Mouse (Mus musculus) layer of hippocampus, adult 8-10 months (tissue): ENCODE data around the gene Atp2a3. TPM values are rescaled to one million over a fixed set of nuclear protein-coding genes. Genes with fewer than 3 reads are reported as not detected.

Source experiments
- DNase-seq, 2 experiments: peaks; one replicate each; pipeline ENCODE4 v3.0.0; 2022; ENCODE audit warnings: low spot score in 2 of 2
- total RNA-seq, 4 experiments: library from RNA; stranded (reverse); gene quantifications; 2 replicates each; pipeline ENCODE4 v1.2.4; 2022

Gene Atp2a3
- total RNA-seq, 4 experiments from 2014 or later = 6.0 to 8.9 (median 6.3) TPM

DNA sequence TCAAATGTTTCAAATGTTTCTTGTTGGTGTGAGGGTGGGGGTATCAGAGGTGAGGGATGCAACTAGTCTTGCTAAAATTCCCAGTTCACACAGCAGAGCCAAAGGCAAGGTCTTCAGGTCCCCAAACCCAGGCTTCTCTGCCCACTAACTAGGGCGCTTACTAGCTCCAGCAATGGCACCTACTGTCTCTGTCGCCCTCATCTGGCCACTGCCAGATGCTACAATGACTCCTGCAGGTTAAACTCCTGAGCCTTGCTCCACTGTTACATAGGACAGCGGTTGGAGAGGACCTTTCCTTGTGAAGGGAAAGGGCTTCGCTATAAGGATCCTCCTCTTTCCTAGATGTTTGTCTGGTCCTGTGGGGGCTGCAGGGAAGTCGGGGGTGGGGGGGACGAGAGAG is 40.1 kb downstream of the Atp2a3 start:
- DNase-seq = peak in 1 of 2 experiments; percentile 68

DNA sequence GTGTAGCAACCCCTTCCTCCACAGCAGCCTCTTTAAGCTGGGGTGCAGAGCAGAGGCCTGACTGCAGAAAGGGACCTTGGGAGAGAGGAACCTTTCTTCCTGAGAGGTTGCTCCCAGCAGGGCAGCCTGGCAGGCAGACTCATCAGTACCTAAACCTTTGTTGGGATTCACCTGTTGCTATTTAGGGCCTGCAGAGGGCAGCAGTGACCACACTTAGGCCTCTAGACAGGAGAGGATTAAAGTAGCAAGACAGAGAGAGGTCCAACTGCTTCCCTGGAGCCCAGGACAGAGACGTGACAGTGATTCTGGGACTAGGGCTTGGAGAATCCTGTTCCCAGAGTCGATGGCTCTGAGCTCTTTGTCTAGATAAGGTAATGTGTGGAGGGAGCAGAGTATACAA is 45.4 kb downstream of the Atp2a3 start:
- peak in 1 of 2 experiments; percentile 67 for DNase-seq

DNA sequence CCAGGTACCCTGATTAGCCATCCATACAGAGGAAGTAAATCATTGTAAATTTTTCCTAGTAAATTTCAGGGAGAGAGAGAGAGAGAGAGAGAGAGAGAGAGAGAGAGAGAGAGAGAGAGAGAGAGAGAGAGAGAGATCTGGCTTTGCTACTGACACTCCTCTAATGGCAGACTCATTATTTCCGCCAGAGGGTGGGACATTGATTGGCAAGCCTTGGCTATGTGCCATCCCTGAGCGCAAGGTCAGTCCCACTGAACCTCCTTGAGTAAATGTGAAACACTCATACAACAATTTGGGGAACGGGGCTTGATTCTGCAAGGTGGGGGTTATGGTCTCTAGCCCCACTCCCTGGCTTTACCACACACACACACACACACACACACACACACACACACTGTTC is 46.1 kb downstream of the Atp2a3 start:
- DNase-seq = no peak

GRCm38 (mm10) chr11:73007698-73008481 is 46.9 kb downstream of the Atp2a3 start:
- peak in 1 of 2 experiments; percentile 55 for DNase-seq

- no peak for DNase-seq
These were observed 47.9 kb downstream of the Atp2a3 start for GRCm38 (mm10) chr11:73008826-73009225.

- DNase-seq = no peak
These were observed 48.7 kb downstream of the Atp2a3 start for GRCm38 (mm10) chr11:73009531-73010274.

GRCm38 (mm10) chr11:73013981-73014380 is 53.0 kb downstream of the Atp2a3 start:
- DNase-seq = no peak

- DNase-seq = peak; percentile 76 to 78
These were observed 53.9 kb downstream of the Atp2a3 start for GRCm38 (mm10) chr11:73014831-73015344.

GRCm38 (mm10) chr11:73015391-73016102 is 54.6 kb downstream of the Atp2a3 start:
- peak in 1 of 2 experiments; percentile 55 for DNase-seq

GRCm38 (mm10) chr11:73016103-73016420 is 55.1 kb downstream of the Atp2a3 start:
- DNase-seq = no peak

DNA sequence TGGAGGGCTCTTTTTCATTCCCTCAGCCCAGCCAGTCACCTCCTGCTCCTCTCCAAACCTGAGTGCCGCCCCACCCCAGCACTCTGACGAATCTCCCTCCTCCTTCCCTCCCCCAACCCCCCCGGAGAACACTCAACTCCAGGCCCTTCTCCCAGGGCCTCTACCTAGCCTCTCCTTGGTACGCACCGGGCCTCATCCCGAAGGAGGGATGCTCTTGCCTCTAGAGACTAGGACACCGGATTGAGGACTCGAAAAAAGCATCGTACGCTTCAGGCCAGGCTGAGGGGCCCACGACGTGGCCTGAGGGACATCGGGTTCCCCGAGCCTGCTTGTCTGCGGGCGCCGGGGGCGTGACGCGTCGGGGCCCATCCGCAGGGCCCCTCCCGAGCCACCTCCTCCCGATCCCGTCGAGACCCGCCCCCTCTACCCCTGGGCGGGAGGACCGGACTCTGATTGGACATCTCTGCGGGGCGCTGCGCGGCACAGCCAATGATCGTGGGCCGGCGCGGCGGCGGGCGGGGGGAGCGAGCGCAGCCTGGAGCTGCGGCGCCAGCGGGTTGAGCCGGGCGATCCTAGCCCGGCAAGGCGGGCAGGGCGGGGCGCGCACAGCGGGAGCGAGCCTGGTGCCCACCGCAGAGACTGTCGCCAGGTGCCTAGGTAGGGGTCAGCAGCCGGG is 57.6 kb downstream of the Atp2a3 start, which contains the start of gene Camkk1:
TSS of gene Camkk1 (plus strand) at position 538 of the 676 bp plus-strand sequence.
- DNase-seq = peak; percentile 90 to 91

DNA sequence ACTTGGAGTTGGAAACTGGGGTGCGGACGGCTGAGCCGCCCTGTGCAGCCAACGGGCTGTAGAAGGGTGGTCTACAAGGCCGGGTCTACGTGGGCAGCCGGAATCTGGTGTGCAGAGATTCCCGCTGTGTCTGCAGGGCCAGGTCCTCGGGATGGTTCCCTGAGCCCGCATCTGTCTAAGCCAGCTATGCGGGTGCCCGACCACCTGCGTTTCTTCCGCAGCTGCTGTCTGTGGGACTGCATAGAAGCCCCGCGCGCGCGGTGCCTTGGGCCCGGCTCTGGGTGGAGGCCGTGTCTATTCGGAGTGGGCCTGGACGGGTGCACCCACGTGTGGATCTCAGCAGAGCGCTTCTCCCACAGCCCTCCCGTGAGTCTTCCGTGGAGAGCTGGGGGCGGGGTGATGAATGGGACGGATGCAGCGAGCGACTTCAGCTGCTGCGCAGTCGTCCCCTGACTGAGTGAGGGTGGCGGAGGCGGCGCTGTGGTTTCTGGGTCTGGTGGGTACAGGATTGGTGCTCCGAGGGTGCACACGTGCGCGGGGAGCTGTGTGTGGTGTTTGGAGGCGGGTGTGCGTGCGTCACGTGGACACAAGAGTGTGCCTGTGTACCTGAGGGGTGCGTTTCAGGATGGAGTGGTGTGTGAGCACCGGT is 58.3 kb downstream of the Atp2a3 start:
- peak; percentile 79 to 86 for DNase-seq

DNA sequence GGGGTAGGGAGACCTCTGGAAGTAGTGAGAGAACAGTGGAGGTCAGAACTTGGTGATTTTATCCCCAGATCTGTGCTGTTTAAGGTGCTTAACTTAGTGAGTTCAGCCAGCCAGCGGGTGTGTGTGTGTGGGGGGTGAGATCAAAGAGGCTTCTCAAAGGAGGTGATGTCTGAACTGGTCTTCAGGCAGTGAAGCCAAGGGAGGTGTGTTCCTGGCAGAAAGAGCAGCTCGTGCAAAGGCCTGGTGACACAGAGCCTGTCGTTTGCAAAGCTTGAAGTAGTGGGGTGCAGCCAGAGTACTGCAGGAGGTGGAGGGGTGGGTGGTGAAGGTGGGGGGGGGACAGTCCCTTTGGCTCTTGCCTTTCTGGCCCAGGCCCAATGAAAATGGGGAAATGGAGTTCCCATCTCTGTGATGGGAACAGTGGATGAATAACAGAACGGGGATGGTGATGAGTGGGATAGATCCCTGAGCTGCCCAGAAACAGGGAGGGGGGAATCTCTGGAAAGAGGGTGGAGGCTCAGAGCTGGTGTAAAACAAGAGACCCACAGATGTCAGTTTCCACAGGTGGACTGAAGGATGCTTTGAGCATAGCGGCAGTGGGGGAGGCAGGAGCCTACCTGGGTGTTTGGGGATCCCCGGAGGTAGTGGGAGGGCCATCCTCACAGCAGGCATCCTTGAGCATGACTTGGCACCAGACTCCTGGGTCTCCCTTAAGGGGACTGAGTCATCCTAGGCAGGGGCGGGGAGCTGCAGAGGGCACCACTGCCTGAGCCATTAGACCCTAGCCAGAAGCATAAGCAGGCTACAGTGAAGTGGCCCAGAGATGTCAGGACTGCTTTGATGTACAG is 60.2 kb downstream of the Atp2a3 start:
- DNase-seq = no peak

DNA sequence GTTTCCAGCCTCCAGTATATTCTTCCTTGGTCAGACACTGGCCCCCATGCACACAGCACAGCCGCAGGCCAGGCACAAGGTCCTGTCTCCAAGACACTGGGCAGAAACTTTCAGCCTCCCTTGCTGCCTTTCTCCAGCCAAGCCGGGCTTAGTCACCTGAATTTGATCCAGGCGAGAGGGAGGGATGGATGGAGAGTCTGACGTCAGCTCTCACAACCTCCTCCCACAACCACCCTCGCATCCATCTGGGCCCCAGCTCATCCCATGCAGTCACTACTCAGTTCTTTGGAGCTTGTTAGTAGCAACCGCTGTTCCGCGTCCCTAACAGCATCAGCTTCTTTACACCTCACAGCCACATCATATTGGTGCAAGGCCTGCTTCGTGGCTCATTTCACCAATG is 62.1 kb downstream of the Atp2a3 start:
- DNase-seq = peak; percentile 91

DNA sequence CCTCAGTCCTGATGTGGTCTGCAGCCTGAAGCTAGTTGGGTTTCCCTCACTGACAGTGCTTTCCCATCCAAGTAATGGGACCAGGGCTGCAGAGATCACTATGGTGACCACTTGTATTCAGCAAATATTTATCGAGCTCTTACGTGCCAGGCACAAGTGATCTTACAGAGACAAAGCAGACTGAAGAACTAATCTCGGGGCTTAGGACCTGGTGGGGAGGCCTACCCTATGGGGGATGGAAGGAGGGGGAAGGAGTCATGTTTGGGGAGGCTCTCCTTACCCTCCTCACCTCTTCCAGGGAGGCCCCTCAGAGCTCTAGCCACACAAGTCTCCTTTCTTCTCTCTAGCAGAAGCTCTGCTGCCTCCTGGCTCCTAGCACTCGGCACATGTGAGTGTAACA is 62.9 kb downstream of the Atp2a3 start:
- DNase-seq = no peak

- DNase-seq = no peak
These were observed 63.4 kb downstream of the Atp2a3 start for GRCm38 (mm10) chr11:73024236-73024904.

- DNase-seq = no peak
These were observed 66.0 kb downstream of the Atp2a3 start for GRCm38 (mm10) chr11:73026961-73027360.

DNA sequence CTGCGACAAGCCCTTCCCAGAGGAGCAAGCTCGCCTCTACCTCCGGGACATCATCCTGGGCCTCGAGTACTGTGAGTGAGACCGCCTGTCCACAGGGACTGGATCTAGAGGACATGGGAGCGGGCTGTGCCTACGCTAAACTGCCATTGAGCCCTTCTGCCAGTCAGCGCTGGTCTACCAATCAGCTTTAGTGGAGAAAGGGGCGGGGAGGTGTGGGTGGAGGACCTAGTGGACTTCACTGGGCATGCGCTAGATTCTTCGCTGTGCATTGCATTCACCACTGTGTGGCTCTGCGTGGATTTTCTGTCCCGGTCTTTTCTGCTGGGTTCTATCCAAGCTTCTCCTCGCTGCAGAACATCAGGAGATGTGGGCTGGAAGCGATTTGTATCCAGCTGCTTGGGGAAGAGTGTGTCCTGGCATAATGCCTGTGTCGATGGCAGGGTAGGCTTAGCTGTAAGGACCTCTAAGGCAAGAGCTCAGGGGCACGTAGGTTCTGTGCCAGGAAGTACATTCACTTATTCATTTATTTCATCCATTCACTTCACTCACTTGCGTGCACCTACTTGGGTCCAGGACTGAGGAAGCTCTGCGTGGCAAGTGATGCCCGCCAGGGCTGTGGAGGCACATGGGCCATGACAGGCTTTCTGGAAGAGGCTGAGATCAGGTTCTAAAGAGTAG is 70.0 kb downstream of the Atp2a3 start:
- peak; percentile 87 to 90 for DNase-seq

DNA sequence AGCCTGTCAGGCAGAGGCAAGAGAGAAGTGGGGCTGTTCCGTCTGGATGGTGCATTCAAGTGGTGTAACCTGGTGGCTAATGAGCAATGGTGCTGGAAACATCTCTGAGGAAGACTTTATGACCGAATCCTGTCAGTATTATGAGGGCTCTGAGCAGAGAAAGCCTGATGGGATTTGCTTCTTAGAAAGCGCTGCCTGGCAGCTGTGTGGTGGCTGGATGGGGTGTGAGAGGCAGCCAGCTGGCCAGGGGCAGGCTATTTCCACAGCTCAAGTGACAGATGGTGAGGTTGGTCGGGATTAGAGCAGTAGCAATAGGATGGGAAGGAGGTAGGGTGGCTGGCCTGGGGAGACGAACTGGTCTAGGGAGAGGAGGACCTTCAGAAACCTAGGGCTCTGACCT is 70.6 kb downstream of the Atp2a3 start:
- DNase-seq = no peak
